Mouse (Mus musculus) liver, embryonic 13.5 days (tissue): ENCODE measurements around the gene 5430419D17Rik. TPM values are rescaled to one million over a fixed set of nuclear protein-coding genes. Genes with fewer than 3 reads are reported as not detected.

Experiments
- polyA plus RNA-seq: library from polyadenylated mRNA; unstranded; fragments of >200 nt; fragmentation: Nextera tagmentation; extraction: Ambion mirVana; gene quantifications from 2 replicates; pipeline ENCODE4 v1.2.1, GENCODE M21; 2015

Gene 5430419D17Rik
- polyA plus RNA-seq, 1 experiment from 2014 or later, result not detected

Other genes with a start within 250 kb of the 5430419D17Rik start
- 0.97 and 1.2 TPM in 2 replicates for gene Htra1, start 238.3 kb upstream of the 5430419D17Rik start, polyA plus RNA-seq
- gene Dmbt1, start 142.3 kb upstream of the 5430419D17Rik start, polyA plus RNA-seq, result 0.13 TPM in 1 of 2 replicates, not detected in the other
- not detected in 2 replicates for gene 4933402N03Rik, start 28.1 kb upstream of the 5430419D17Rik start, polyA plus RNA-seq
- gene Cuzd1, start 147.9 kb downstream of the 5430419D17Rik start, polyA plus RNA-seq, result not detected in 2 replicates
- gene Fam24b, start 155.1 kb downstream of the 5430419D17Rik start, polyA plus RNA-seq, result not detected in 2 replicates
- gene Fam24a, start 159.5 kb downstream of the 5430419D17Rik start, polyA plus RNA-seq, result not detected in 2 replicates
- gene 2310057M21Rik, start 188.4 kb downstream of the 5430419D17Rik start, polyA plus RNA-seq, result 11.1 and 12.4 TPM in 2 replicates
- 31.2 and 34.3 TPM in 2 replicates for gene Pstk, start 196.7 kb downstream of the 5430419D17Rik start, polyA plus RNA-seq
- gene Ikzf5, start 236.1 kb downstream of the 5430419D17Rik start, polyA plus RNA-seq, result 11.0 and 16.6 TPM in 2 replicates
- 26.4 and 39.0 TPM in 2 replicates for gene Acadsb, start 236.2 kb downstream of the 5430419D17Rik start, polyA plus RNA-seq